Mouse (Mus musculus) liver, postnatal 0 days (tissue): Measurements from ENCODE around the gene Ubtf.

ENCODE experiments used
- CTCF ChIP-seq: sonication (generic); IDR thresholded peaks from 2 replicates; pipeline ENCODE4 v1.5.1; 2016; ENCODE audit warnings: antibody characterized with exemption, low read depth
- EP300 ChIP-seq: IDR thresholded peaks from 2 replicates; pipeline ENCODE4 v1.6.1; 2016; ENCODE audit warnings: antibody characterized with exemption, low read depth, mild to moderate bottlenecking

GRCm38 (mm10) chr11:102293971-102294370, 25.6 kb downstream of the Ubtf start:
- TF ChIP-seq EP300 (no peak), CTCF (no peak)
